Mouse (Mus musculus) Patski (cell line): ENCODE results near the gene Gpr27. TPM values are rescaled to one million over a fixed set of nuclear protein-coding genes. Genes with fewer than 3 reads are reported as not detected.

Experiments
- ATAC-seq: fragments of 100-300 bp; one replicate; pipeline ENCODE4 v1.8.0; 2021
- CTCF ChIA-PET: fragments of 350-600 bp; sonication (Branson Sonifier 250); formaldehyde crosslinking; loops from one replicate; lab custom pipeline; 2022; ENCODE audit warnings: inconsistent platforms; lab: Charles Lee
- POLR2A ChIA-PET: fragments of 350-600 bp; sonication (Branson Sonifier 250); formaldehyde crosslinking; loops from one replicate; lab custom pipeline; 2022; ENCODE audit warnings: antibody characterized with exemption, inconsistent platforms; lab: Charles Lee
- DNase-seq: peaks from one replicate; pipeline ENCODE4 v3.0.0-alpha.2; 2011; ENCODE audit warnings: low read depth, low spot score
- H3K27me3 ChIP-seq: fragments of 371-371 bp; one replicate; pipeline ENCODE4 v1.5.1; 2021
- CTCF ChIP-seq: fragments of 100-300 bp; IDR thresholded peaks from one replicate; pipeline ENCODE4 v1.5.1; 2021
- in situ Hi-C: fragments of 300-500 bp; cut with MboI; formaldehyde crosslinking; loops from 3 replicates; pipeline ENCODE4 v1.11.1; 2018; ENCODE audit warnings: low pct_unique_long_range_greater_than_20kb, mixed read lengths
- polyA plus RNA-seq: library from polyadenylated mRNA; unstranded; gene quantifications from one replicate; pipeline ENCODE4 v1.2.3, GENCODE M21; 2021

The Gpr27 gene
- polyA plus RNA-seq, 1 experiment from 2014 or later = 11.2 TPM

DNA sequence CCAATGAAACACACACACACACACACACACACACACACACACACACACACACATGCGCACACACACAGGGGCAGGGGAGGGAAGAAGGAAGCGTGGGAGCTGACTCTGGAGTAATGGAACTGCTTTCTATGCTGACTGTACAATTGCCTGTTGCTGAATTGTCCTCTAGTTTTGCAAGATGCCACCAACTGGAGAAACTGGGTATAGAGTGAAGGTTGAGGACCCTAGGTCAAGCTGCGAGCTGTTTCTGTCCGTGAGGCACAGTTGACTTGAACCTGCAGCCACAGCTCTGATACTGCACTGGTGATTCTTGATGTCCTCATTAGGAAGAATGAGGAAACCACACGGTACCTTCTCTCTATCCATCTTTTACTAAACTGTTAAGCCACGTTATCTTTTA, 23.4 kb downstream of the Gpr27 start:
- in situ Hi-C loops = no loop called here
- CTCF ChIA-PET = no interaction called here

GRCm38 (mm10) chr6:99721032-99721431, 28.6 kb downstream of the Gpr27 start:
- ChIA-PET POLR2A (no interaction called here), CTCF (no interaction called here)
- ATAC-seq (no peak), DNase-seq (no peak)
- peaks cover 5% of the 10 kb centered on the region for H3K27me3 ChIP-seq
- no peak for TF ChIP-seq CTCF
- in situ Hi-C loops = no loop called here

More for the DNA sequence above, 23.4 kb downstream of the Gpr27 start:
- peaks cover 4% of the 10 kb centered on the region for H3K27me3 ChIP-seq
- no peak for TF ChIP-seq CTCF
- DNase-seq = no peak
- no peak for ATAC-seq
- POLR2A ChIA-PET = interaction anchor here (0.7 kb wide), 2 partner anchors 8 to 10 kb away, joined by 3 read pairs; partner anchors contain the start of gene Prok2

DNA sequence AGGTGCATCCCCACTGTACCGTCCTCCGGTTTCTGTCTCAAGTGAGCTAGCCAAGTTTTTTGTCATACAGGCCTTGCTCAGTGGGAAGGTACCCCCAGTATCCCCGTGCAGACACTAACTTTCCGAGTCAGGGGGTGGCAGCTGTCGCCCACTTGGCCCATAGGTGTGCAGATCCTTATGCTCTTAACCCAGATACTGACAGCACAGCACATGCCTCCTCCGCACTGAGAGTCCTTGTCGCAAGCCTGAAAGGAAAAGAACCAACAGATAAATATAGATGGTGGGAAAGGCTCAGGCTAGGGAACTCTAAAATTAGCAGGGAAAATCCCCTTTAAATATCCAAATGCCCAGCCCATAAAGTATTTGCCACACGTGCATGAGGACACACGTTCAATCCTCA, 29.9 kb downstream of the Gpr27 start:
- POLR2A ChIA-PET = no interaction called here
- in situ Hi-C loops = no loop called here

DNA sequence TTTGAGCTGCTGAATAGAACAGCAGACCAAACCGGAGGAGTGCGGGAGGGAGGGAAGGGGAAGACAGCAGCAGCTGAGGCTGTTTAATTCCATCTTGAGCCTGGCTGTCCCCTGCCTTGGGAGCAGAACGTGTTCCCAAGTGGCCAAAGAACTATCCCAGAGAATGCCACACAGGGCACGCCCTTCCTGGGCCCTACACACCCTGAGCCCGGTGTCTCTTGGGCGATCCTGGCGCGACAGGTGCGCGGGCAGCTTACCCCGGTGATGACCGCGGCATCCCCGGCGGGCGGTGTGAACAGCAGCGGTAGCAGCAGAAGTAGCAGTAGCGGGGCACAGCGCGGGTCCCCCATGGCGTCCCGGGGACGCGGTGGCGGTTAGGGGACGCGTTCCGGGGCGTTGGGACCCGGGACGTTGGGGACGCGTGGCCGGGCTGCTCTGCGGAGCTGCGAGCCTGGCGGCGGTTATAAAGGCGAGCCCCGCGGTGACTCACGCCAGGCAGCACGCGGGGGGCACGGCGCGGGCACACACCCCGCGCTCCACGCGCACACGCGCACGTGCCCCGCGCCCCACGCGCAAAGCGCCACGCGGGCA, 33.6 kb downstream of the Gpr27 start, which contains the start of gene Prok2:
TSS of gene Prok2 (minus strand) at position 422 of the 591 bp plus-strand sequence.
- TF ChIP-seq CTCF = no peak
- H3K27me3 ChIP-seq = peaks cover 5% of the 10 kb centered on the region
- in situ Hi-C loops = no loop called here
- CTCF ChIA-PET = no interaction called here
- POLR2A ChIA-PET = interaction anchor here (0.6 kb wide), 1 partner anchor 11 kb away, joined by 3 read pairs; no protein-coding TSS in a partner anchor
- ATAC-seq (no peak), DNase-seq (no peak)

More for the DNA sequence above, 29.9 kb downstream of the Gpr27 start:
- CTCF ChIA-PET = no interaction called here
- DNase-seq = no peak
- ATAC-seq = no peak
- no peak for TF ChIP-seq CTCF
- peaks cover 5% of the 10 kb centered on the region for H3K27me3 ChIP-seq

DNA sequence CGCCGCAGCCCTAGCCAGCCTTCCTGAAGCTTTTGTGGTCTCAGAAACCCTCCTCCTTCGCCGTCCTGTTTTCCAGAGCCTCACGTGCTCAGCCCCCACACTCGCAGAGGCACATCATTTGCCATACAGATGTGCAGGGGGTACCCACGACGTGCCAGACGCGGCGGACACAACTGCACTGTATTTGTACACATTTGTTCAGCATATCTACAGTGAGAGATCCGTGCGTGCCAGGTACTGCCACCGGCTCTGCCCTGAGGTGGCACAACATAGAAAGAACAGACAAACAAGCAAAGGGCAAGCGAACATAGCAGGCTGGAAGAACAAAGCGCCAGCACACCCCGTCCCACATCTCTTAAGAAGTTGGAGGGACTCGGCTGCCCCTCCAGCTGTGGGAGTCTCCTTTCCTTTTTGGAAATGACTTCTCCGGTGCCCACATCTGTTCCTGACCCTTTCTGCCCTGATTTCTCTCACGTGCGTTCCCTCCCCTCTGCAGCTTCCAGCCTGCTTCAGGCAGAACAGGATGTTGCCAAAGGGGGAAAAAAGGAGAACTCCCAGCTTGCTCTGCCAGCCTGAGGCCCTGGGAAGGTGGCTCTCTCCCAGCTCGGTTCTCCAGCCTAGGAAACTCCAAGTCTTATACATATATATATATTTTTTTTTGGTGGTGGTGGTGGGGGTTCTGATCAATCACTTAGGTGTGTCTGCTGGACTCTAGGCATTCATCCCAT, 34.3 kb downstream of the Gpr27 start:
- peaks cover 5% of the 10 kb centered on the region for H3K27me3 ChIP-seq
- in situ Hi-C loops = no loop called here

DNA sequence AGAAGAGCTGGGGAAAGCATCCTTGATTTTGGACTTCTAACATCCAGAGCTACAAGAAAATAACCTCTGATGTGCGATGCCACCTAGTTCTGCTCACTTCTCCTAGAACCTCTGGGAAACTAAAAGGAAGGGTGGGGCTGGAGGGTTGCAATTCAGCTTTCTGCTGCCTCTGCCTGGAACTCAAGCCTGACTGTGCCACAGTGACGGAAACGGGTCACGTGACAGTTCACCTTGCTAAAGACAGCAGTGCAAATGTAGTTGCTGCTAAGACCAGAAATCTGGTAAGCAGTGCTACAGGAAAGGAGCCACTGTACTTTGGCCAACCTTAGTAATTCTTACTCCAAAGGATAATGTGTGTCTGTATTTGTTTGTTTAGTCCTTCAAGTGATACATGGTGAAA, 37.4 kb downstream of the Gpr27 start:
- ChIA-PET POLR2A (no interaction called here), CTCF (no interaction called here)
- peaks cover 5% of the 10 kb centered on the region for H3K27me3 ChIP-seq
- TF ChIP-seq CTCF = no peak
- in situ Hi-C loops = no loop called here
- ATAC-seq (no peak), DNase-seq (no peak)

More for the DNA sequence above, 34.3 kb downstream of the Gpr27 start:
- POLR2A ChIA-PET = no interaction called here
- TF ChIP-seq CTCF = no peak
- ATAC-seq = no peak
- CTCF ChIA-PET = no interaction called here
- no peak for DNase-seq

- no peaks in the 10 kb centered on the region for H3K27me3 ChIP-seq
- ATAC-seq (no peak), DNase-seq (no peak)
- in situ Hi-C loops = no loop called here
- ChIA-PET CTCF (no interaction called here), POLR2A (no interaction called here)
- TF ChIP-seq CTCF = no peak
These were observed 39.4 kb downstream of the Gpr27 start for GRCm38 (mm10) chr6:99731926-99732325.

- in situ Hi-C loops = no loop called here
- CTCF ChIA-PET = no interaction called here
- no peaks in the 10 kb centered on the region for H3K27me3 ChIP-seq
- TF ChIP-seq CTCF = no peak
- POLR2A ChIA-PET = no interaction called here
- no peak for ATAC-seq
- DNase-seq = no peak
These were observed 40.2 kb downstream of the Gpr27 start for GRCm38 (mm10) chr6:99732673-99733072.

DNA sequence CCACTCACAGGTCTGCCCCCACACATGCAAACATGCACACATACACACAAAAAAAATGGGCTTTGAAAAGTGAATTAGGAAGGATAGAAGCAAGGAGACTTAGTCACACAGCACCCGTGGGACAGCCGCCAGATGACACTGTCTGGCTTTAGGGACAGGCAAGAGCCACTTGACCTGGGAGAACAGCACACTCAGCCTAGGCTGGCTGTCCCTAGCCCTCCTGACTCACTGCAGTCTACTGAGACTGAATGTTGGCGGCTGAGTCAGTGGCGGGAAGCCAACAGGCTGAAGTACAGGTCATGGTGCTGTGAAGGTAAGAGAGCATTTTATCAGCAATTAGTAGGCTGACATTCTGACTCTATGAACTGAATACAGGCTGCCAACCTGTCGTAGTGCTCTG, 42.2 kb downstream of the Gpr27 start:
- no peak for TF ChIP-seq CTCF
- DNase-seq (no peak), ATAC-seq (no peak)
- no peaks in the 10 kb centered on the region for H3K27me3 ChIP-seq
- in situ Hi-C loops = no loop called here
- ChIA-PET CTCF (no interaction called here), POLR2A (no interaction called here)

DNA sequence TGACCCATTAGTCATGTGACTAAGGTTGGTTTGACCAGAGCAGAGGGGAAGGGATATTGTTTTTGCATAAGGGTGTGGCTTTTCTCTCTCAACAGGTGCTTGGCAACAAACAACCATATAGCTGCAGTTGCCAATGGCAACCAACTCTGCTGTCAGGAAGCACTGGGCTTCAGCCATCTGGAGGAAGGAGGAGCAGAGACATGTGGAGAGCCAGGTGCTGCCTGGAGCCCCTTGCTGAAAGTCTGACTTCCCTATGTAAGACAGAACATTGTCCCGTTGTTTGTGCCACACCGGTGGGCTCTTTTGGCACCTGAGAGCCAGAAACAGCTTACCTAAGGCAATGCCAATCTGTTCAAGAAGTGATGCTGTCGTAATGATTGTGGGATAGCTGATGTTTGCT, 50.4 kb downstream of the Gpr27 start:
- CTCF ChIA-PET = no interaction called here
- POLR2A ChIA-PET = no interaction called here
- DNase-seq = no peak
- no peaks in the 10 kb centered on the region for H3K27me3 ChIP-seq
- in situ Hi-C loops = no loop called here
- ATAC-seq = no peak
- TF ChIP-seq CTCF = no peak

Other genes starting within 250 kb of the Gpr27 start
- gene Foxp1, start 170.0 kb upstream of the Gpr27 start, polyA plus RNA-seq = 39.3 TPM
- gene Eif4e3, start 25.9 kb upstream of the Gpr27 start, polyA plus RNA-seq = 12.4 TPM
- 0.15 TPM for gene Gm20696, start 25.9 kb upstream of the Gpr27 start, polyA plus RNA-seq
- not detected for gene Prok2, start 33.7 kb downstream of the Gpr27 start, polyA plus RNA-seq